Mouse (Mus musculus): ENCODE results near the gene Tnrc18.
A peak's percentile ranks its signal among the peaks of the same experiment; 100 is the strongest.

Gene Tnrc18

GRCm38 (mm10) chr5:142778871-142779270 lies 38.6 kb downstream of the Tnrc18 start:
- no peak for DNase-seq (ENCODE audit: extremely low spot score, low spot score)

- no peak for DNase-seq (ENCODE audit: extremely low spot score, low spot score)
Measured at GRCm38 (mm10) chr5:142778135-142778534, 39.3 kb downstream of the Tnrc18 start.

- no peak for DNase-seq (ENCODE audit: extremely low spot score, low spot score)
Measured at GRCm38 (mm10) chr5:142776080-142776479, 41.4 kb downstream of the Tnrc18 start.

GRCm38 (mm10) chr5:142774771-142775170 lies 42.7 kb downstream of the Tnrc18 start:
- DNase-seq (ENCODE audit: extremely low spot score, low spot score) = no peak

GRCm38 (mm10) chr5:142771964-142772363 lies 45.5 kb downstream of the Tnrc18 start:
- DNase-seq (ENCODE audit: extremely low spot score, low spot score) = no peak

- no peak for DNase-seq (ENCODE audit: extremely low spot score, low spot score)
Measured at GRCm38 (mm10) chr5:142771034-142771433, 46.4 kb downstream of the Tnrc18 start.

- DNase-seq (ENCODE audit: extremely low spot score, low spot score) = no peak
Measured at GRCm38 (mm10) chr5:142769641-142770040, 47.8 kb downstream of the Tnrc18 start.

- no peak for DNase-seq (ENCODE audit: extremely low spot score, low spot score)
Measured at GRCm38 (mm10) chr5:142768352-142769267, 48.9 kb downstream of the Tnrc18 start.

GRCm38 (mm10) chr5:142767937-142768336 lies 49.5 kb downstream of the Tnrc18 start:
- peak; percentile 57 for DNase-seq (ENCODE audit: extremely low spot score, low spot score)

- DNase-seq (ENCODE audit: extremely low spot score, low spot score) = no peak
Measured at GRCm38 (mm10) chr5:142766708-142767107, 50.8 kb downstream of the Tnrc18 start.

GRCm38 (mm10) chr5:142764889-142765288 lies 52.6 kb downstream of the Tnrc18 start:
- no peak for DNase-seq (ENCODE audit: extremely low spot score, low spot score)

- DNase-seq (ENCODE audit: extremely low spot score, low spot score) = no peak
Measured at GRCm38 (mm10) chr5:142764306-142764705, 53.2 kb downstream of the Tnrc18 start.

- no peak for DNase-seq (ENCODE audit: extremely low spot score, low spot score)
Measured at GRCm38 (mm10) chr5:142762082-142762807, 55.2 kb downstream of the Tnrc18 start.

- no peak for DNase-seq (ENCODE audit: extremely low spot score, low spot score)
Measured at GRCm38 (mm10) chr5:142761326-142761983, 56.0 kb downstream of the Tnrc18 start.

GRCm38 (mm10) chr5:142759786-142760185 lies 57.7 kb downstream of the Tnrc18 start:
- DNase-seq (ENCODE audit: extremely low spot score, low spot score) = no peak

GRCm38 (mm10) chr5:142752241-142752640 lies 65.2 kb downstream of the Tnrc18 start:
- no peak for DNase-seq (ENCODE audit: extremely low spot score, low spot score)

- no peak for DNase-seq (ENCODE audit: extremely low spot score, low spot score)
Measured at GRCm38 (mm10) chr5:142750173-142750572, 67.3 kb downstream of the Tnrc18 start.

GRCm38 (mm10) chr5:142747026-142747629 lies 70.3 kb downstream of the Tnrc18 start:
- DNase-seq (ENCODE audit: extremely low spot score, low spot score) = no peak

GRCm38 (mm10) chr5:142739941-142740340 lies 77.5 kb downstream of the Tnrc18 start:
- DNase-seq (ENCODE audit: extremely low spot score, low spot score) = no peak

- DNase-seq (ENCODE audit: extremely low spot score, low spot score) = no peak
Measured at GRCm38 (mm10) chr5:142731916-142732315, 85.5 kb downstream of the Tnrc18 start.

GRCm38 (mm10) chr5:142730295-142730694 lies 87.2 kb downstream of the Tnrc18 start:
- no peak for DNase-seq (ENCODE audit: extremely low spot score, low spot score)
